Mouse (Mus musculus) hematopoietic stem cell, adult 5-6 weeks (primary cell): Measurements from ENCODE around the gene Eif4a2. TPM values are rescaled to one million over a fixed set of nuclear protein-coding genes. Genes with fewer than 3 reads are reported as not detected.
"Not testable (repeated sequence)": the region's sequence is repeated elsewhere in the genome, so short reads cannot be mapped to it uniquely, and the experiment has no call there.

Experiments used
- ATAC-seq, 2 experiments: fragments of 125-278 bp in 1 of 2; replicated peaks in 1 of 2; 2 replicates each; pipeline ENCODE4 v1.8.0; 2016 to 2017; ENCODE audit warnings: inconsistent platforms in 2 of 2, mild to moderate bottlenecking in 2 of 2, moderate number of reproducible peaks in 2 of 2, low read depth in 1 of 2, moderate TSS enrichment in 1 of 2; ENCODE audit not compliant: low FRiP score in 2 of 2, poor library complexity in 2 of 2, severe bottlenecking in 2 of 2, insufficient read depth in 1 of 2, low TSS enrichment in 1 of 2
- total RNA-seq: library from RNA; stranded (forward); fragments of 172-1452, 232-1000 nt; gene quantifications from 2 replicates; pipeline ENCODE4 v1.2.3, GENCODE M21; 2017

Gene Eif4a2
- total RNA-seq: 1,260 and 1,493 TPM in 2 replicates

DNA sequence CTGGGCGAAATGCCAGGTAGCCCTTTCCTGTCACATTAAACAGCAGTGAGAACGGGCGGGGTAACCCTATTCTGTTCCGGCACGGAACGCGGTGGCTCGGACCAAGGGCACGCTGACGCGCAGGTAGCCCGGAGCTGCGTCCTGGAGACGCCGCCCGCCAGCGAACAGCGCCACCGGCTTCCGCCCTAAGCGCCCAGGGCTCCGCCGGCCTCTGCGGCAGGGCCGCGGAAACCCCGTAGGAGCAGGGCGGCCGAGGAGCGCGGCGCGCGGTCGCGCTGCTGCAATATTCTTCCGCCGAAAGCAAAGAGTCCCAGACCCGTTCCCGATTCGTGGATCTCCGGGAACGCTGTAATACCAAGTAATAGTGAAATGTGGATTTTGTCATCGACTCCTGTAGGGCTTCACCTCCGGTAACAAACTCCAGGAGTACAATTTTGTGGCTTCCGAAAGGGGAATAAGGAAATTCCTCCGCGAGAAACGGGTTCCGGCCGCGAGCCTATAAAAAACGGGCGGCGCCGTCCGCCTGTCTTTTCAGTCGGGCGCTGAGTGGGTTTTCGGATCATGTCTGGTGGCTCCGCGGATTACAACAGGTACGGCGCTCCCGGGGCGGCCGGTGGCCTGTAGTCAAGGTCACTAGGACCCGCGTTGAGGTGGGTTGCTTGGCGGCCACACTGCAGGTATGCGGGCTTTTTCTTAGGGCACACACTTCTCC, at the start of gene Eif4a2:
Eif4a2 (plus strand) TSS at position 214 of the 712 bp plus-strand sequence.
- ATAC-seq: peak; percentile 66 to 70

DNA sequence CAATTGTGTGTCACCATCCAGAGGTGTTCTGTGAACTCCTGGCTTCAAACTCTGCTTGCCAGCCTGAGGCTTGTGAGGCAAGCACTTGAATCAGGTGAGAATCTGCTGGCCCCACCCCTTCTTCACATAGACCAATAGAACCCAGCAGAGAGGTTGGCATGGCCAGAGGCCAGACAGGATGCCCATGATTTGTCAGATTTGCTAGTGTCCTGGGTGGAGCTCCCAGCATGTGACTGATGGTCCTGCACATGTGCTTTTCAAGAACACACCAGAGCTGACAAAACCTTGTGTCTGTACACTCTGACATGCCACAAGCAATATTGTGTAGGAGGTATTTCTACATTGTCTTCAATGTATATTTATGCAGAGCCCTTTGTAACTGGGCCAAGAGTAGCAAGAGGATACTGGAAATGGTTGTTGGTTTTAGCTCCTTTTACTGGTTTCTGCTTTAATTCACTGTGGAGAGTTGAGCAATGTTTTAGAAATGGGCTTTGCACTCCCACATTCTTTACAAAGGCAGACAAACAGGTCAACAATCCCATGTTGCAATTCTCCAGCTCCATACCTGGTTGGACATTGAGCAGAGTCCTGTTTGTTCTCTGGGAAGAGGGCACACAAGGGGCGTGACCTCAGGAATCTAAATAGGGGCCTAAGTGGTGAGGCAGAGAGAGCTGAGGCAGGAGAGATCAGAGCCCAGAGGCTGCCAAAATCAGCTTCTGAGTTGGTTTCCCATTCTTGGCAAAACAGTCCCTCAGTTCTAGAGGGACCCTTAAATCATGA, 49.4 kb upstream of the Eif4a2 start, which contains the start of gene Kng1:
Kng1 (plus strand) TSS at position 198 of the 780 bp plus-strand sequence.
- ATAC-seq: not testable (repeated sequence)

DNA sequence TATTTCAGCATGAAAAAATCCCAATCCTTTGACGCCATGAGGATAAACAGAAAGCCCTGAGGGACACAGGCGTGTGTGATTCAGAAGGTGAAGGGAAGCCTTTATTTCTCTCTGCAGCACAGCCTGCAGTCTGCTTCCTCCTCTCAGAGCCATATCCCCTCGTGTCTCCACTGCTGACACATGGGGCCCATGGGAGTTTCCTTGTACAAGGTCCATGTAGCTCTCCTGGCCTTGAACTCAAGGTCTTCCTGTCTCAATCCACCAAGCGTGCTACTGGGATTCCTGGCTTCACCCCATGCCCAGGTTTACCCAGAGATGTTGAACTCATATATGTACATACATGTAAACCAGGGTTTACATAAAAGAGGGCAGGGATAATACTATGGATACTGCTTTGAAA, 47.6 kb upstream of the Eif4a2 start:
- ATAC-seq: not testable (repeated sequence)

DNA sequence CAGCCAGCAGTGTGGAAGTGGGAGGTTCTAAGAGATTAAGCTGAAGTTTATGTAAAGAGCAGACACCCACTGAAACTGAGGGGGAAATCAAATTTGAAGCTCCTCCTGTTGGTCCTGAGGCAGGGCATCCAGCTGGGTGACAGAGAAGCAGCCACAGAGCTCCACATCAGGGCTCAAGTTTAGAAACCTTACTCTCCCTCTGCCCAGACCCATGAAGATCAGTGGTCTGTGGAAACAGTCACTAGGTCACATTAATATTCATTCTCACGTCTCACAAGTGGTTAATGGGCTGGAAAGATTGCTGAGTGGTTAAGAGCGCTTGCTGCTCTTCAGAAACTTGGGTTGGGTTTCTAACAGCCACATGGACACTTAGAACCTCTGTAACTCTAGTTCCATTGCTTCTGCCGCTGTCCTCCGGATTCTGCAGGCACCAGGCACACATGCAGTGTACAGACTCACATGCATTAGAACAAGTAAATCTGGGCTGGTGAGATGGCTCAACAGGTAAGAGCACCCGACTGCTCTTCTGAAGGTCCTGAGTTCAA, 46.4 kb upstream of the Eif4a2 start:
- ATAC-seq: not testable (repeated sequence)

DNA sequence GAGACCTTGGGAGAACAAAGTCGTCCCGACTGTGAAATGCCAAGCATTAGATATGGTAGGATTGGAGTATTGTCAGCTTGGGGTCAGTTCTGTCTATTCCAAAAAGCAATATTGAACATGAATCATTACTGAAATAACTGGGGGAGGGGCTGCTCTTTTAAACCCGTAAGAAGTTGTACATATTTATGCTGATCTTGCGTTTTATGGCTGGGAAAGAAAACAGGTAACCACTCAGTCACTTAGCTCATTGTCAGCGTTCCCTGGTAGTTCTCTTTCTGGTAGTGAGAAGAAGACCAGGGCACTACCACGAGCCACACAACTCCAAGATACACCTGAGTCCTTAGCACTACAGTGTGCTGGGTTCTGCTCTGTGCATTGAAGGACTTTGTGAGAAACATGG, 29.7 kb upstream of the Eif4a2 start:
- ATAC-seq: not testable (repeated sequence)

DNA sequence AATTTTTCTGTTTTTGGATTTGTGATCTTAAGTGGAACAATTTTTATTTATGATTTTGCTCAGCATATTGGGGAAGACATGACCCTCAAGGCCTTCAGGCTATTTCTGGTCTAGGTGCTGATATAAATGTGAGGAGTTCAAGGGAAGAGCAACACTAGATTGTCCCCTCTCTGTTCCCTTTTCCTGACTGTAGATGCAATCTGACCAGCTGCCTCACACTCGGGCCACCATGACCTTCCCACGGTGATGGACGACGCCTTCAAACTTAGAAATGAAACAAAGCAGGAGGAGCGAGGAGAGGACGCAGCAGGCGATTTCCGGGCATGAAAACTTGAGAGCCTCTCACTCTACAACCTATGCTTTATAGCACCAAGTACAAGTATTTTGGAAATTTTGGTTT, 20.1 kb upstream of the Eif4a2 start:
- not testable (repeated sequence) for ATAC-seq

DNA sequence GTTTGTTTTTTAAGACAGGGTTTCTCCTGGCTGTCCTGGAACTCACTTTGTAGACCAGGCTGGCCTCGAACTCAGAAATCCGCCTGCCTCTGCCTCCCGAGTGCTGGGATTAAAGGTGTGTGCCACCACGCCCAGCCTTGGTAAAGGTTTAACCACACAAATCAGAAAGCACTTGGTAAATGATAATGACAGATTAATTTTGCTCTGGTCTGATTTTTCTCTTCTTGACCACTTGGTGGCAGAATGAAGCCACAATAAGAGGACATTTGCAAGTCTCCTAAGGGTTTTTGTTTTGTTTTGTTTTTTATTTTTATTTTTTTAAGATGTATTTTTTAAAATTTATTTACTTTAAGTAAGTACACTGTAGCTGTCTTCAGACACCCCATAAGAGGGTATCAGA, 19.5 kb upstream of the Eif4a2 start:
- not testable (repeated sequence) for ATAC-seq

DNA sequence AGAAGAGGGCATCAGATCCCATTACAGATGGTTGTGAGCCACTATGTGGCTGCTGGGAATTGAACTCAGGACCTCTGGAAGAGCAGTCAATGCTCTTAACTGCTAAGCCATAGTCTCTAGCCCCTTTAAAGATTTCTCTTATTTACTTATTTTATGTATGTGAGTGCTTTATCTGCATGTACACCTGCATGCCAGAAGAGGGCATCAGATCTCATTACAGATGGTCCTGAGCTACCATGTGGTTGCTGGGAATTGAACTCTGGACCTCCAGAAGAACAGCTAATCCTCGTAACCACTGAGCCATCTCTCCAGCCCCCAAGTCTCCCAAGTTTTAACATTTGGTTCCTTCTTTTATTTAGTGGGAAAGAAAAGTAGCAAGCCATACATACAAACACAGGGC, 18.8 kb upstream of the Eif4a2 start:
- not testable (repeated sequence) for ATAC-seq

DNA sequence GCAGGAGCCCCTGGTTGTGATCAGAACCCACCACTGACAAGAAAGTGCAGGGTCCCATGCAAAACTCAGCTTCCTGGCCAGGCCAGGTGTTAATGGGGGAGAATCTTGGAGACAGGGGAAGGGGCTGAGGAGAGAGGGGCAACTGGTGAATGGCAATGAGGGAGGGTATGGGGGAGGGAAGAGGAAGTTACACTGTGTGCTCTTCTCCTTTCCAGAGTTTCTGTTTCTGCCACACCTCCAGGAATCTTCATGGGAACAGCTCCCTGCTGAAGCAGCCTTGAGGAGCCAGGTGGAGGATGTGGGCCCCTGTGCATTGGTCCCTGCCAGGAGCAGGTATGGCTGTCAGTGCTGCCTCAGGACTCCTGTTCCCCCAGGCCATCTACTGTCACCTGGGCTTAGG, 15.9 kb upstream of the Eif4a2 start:
- ATAC-seq: not testable (repeated sequence)

DNA sequence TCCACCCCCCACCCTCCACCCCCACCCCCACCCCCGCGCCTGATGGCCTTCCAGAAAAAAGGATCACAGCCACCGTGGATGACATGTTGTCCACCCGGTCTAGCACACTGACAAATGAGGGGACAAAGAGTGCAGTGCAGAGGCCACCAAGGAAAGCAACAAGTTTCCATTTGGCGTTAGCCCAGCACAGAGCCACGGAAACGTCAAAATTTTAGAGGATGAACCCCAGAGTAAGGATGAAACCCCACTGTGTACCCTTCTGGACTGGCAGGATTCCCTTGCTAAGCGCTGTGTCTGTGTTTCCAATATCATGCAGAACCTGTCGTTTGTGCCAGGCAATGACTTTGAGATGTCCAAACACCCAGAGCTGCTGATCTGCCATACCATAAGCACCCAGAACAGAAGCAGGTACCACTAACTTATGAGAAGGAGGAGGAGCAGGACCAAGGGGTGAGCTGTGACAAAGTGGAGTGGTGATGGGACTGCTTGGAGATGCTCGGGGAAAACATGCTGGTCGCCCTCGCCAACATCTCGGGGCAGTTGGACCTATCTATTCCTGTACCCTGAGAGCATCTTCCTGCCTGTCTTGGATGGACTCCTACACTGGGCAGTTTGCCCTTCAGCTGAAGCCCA, 13.8 kb upstream of the Eif4a2 start:
- no peak for ATAC-seq

DNA sequence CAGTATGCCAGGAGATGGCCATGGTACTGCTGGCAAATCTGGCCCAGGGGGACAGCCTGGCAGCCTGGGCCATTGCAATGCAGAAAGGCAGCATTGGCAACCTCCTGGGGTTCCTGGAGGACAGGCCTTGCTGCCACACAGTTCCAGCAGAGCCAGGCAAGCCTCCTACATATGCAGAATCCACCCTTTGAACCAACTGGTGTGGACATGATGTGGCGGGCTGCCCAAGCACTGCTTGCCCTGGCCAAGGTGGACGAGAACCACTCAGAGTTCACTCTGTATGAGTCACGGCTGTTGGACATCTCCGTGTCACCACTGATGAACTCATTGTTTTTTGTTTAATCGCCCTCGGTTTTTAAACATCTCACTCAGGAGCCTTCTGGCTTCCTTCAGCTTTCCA, 13.1 kb upstream of the Eif4a2 start:
- no peak for ATAC-seq

DNA sequence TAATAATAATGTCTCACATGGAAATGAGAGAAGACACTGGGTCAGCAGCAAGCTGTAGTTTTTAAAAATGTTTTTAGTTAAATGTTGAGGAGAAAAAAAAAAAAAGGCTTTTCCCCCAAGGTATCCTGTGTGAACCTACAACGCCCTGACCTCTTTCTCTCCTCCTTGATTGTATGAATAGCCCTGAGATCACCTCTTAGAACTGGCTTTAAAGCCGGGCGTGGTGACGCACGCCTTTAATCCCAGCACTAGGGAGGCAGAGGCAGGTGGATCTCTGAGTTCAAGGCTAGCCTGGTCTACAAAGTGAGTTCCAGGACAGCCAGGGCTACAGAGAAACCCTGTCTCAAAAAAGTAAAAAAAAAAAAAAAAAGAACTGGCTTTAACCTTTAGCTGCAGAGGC, 11.7 kb upstream of the Eif4a2 start:
- ATAC-seq: not testable (repeated sequence)

DNA sequence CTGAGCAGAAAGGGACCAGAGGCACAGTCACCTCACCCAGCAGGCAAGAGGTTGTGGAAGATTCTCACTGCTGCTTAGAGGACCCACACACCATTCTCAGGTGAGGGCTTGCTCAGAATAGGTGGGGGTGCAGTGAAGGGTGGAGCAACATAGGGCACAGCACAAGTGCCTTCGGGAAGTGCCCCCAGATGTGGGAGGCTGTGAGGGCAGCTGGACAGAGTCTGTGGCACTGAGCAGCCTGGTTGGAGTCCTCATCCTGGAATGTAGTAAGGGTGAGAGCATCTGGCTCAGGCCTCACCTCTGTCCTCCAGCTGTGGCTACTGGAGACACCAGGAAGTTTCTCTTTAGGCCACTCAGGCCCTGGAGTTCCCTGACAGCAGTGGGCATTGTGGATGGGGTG, 10.4 kb upstream of the Eif4a2 start:
- not testable (repeated sequence) for ATAC-seq

DNA sequence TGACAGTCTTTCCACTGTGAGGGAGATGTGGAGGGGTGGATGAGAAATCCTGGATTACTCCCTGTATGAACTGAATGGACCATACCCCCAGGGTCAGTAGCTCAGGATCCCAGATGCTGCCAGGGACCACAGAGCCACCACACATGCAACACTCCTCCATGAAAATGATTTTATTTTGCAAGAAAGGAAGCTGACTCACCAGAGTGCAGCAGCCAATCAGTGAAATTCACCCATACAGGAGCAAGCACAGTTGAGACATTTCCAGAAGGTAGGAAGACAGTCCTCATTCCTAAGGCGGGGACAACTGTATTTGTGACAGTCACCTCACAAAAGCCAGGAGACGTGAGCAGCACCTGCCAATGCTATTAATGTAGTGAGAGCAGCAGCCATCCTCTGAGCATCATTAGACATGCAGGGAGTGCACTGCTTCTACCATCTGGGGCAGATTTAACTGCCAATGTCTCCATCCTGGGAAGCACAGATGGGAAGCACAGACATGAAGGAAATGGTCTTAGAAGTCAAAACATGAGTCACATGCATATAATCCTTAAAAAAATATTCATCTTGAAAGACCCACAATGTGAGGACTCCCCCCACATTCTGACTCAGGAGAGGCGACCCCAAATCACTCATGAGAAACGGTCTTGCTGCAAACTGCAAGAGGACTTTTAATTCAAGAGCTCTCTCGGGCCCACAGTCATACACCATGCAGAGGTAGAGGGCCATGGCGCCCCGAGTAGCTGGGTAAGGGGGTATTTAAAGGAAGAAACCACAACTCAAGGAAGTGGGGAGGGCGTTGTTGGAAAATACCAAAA, 9.7 kb upstream of the Eif4a2 start:
- not testable (repeated sequence) for ATAC-seq

DNA sequence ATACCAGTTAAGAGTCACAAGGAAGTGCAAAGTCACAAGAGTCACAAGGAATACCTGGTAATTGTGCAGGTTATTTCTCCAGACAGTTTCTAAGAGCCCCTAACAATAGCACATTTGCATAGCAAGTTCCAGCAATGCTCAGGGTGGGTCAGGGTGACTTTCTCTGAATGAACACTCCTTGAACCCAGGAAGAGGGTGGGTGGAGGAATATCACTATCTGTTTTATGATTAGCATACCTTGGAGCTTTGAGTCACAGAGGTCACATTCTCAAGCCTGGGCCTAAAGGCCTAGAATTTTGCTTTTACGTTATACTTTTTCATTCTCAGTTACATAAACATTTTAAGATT, 9.2 kb upstream of the Eif4a2 start:
- ATAC-seq: not testable (repeated sequence)

DNA sequence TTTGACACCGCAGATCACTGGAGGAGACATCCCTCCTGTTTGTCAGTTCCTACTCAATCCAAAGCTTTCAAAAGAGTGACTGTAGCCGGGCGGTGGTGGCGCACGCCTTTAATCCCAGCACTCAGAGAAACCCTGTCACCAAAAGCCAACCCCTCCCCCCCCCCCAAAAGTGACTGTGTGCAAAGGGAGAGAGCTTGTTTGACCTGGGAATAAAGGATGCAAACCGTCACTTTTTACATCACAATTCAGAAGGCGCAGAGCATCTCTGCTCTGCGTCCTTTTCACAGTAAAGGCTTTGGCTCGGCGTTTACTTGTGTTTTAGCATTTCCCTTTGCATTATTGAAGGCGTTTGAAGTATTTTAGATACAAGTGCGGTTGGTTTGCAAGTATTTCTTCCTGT, 7.6 kb upstream of the Eif4a2 start:
- no peak for ATAC-seq

DNA sequence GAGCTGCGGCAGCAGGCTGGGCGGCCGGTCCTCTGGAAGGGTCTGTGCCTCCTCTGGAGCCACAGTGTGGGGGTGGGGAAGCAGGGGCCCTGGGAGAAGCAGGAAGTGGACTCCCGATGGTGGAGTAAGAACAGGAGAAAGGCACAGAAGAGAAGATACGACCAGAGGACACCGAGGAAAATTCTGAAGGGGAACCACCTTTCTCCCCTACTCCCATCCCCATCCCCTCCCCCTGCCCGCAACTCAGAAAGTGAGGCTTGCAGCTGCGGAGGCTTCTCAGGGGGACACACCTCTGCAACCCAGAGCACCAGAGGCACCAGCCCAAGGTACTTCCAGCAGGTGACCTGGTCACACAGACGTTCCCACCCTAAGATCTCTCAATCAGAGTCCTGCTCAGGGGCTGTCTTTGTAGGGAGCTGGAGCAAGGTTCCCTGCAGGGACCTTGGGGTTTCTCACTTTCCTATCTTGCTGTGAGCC, 7.1 kb upstream of the Eif4a2 start:
- ATAC-seq: no peak
